Mouse (Mus musculus) left cerebral cortex, adult 2 months (tissue): ENCODE results near the gene Usp34. TPM values are rescaled to one million over a fixed set of nuclear protein-coding genes. Genes with fewer than 3 reads are reported as not detected.

ENCODE experiments used
- DNase-seq, 2 experiments: peaks; one replicate each; pipeline ENCODE4 v3.0.0; 2021 to 2022; ENCODE audit warnings: low spot score in 2 of 2, mixed read lengths in 1 of 2; ENCODE audit errors: extremely low spot score in 1 of 2
- H3K27ac ChIP-seq: fragments of 200-600 bp; 2 replicates; pipeline ENCODE4 v1.8.1; 2022
- H3K4me3 ChIP-seq: fragments of 200-600 bp; 2 replicates; pipeline ENCODE4 v1.8.1; 2022
- CTCF ChIP-seq: fragments of 200-600 bp; IDR thresholded peaks from 2 replicates; pipeline ENCODE4 v1.8.1; 2022; ENCODE audit warnings: antibody characterized with exemption, mild to moderate bottlenecking, moderate library complexity
- intact Hi-C: fragments of 180-260 bp; cut with DNase I; formaldehyde crosslinking; loops from one replicate; pipeline ENCODE4 v1.15.1; 2025
- microRNA-seq, 2 experiments: library from miRNA; unstranded; fragments of <30 nt; microRNA quantifications; one replicate each; pipeline ENCODE4 v1.2.0; 2021
- total RNA-seq, 2 experiments: library from RNA; stranded (reverse); gene quantifications; 2 replicates each; pipeline ENCODE4 v1.2.3; 2021

Usp34 gene
- total RNA-seq, 2 experiments from 2014 or later: 98.6 to 102 TPM

GRCm38 (mm10) chr11:23518981-23519380 is 212.3 kb downstream of the Usp34 start:
- TF ChIP-seq CTCF: no peak
- H3K27ac ChIP-seq: no peak overlapping the region
- no peak for DNase-seq
- intact Hi-C loops: no loop called here
- H3K4me3 ChIP-seq: no peak overlapping the region

GRCm38 (mm10) chr11:23520473-23521205 is 213.9 kb downstream of the Usp34 start, which contains the start of gene 1700093K21Rik:
1700093K21Rik (minus strand) TSS chr11:23521155.
- DNase-seq: no peak
- H3K27ac ChIP-seq: no peak within 1 kb of the TSS
- intact Hi-C loops: no loop called here
- no peak for TF ChIP-seq CTCF
- no peak within 1 kb of the TSS for H3K4me3 ChIP-seq

- no peak overlapping the region for H3K27ac ChIP-seq
- no peak overlapping the region for H3K4me3 ChIP-seq
- DNase-seq: no peak
- TF ChIP-seq CTCF: no peak
- intact Hi-C loops: no loop called here
Measured at GRCm38 (mm10) chr11:23537446-23537845, 230.8 kb downstream of the Usp34 start.

Small RNA genes within 50 kb of the gene (microRNA-seq; reads per million reads assigned to microRNA genes)
- gene Gm47279: 0 reads per million in 2 experiments

Other genes with a start within 250 kb of the Usp34 start
- 10 to 100 TPM; 62.6 to 66.3 TPM for gene Xpo1, start 50.9 kb upstream of the Usp34 start, total RNA-seq
- 10 to 100 TPM; 44.5 to 49.5 TPM for gene Ahsa2, start 191.1 kb downstream of the Usp34 start, total RNA-seq
- gene 1700093K21Rik, start 214.3 kb downstream of the Usp34 start, total RNA-seq: under 1 TPM in 1 of 2 experiments, not detected in 1; 0.41 TPM